Mouse (Mus musculus) small intestine, adult 2 months (tissue): ENCODE measurements around the gene Gnptg.
A peak's percentile ranks its signal among the peaks of the same experiment; 100 is the strongest.

ENCODE experiments used
- CTCF ChIP-seq: fragments of 200-500 bp; IDR thresholded peaks from 2 replicates; pipeline ENCODE4 v1.5.1; 2012; ENCODE audit warnings: low read depth, mild to moderate bottlenecking, control low read depth, inconsistent platforms, low read length, moderate library complexity, mixed read lengths; ENCODE audit not compliant: insufficient replicate concordance, insufficient read length; ENCODE audit errors: extremely low read depth
- POLR2A ChIP-seq: fragments of 200-500 bp; IDR thresholded peaks from 2 replicates; pipeline ENCODE4 v1.6.1; 2012; ENCODE audit warnings: low read depth, mild to moderate bottlenecking, control low read depth, inconsistent platforms, low read length, moderate library complexity

- TF ChIP-seq POLR2A, result peak; percentile 59; the same call in 1 of the 2 replicates
- no peak for TF ChIP-seq CTCF
Measured at GRCm38 (mm10) chr17:25184129-25184691, 55.7 kb downstream of the Gnptg start, which contains the start of gene BC003965.
